Mouse (Mus musculus) liver, embryonic 14 days (tissue): ENCODE results near the gene Gm4353. TPM values are rescaled to one million over a fixed set of nuclear protein-coding genes. Genes with fewer than 3 reads are reported as not detected.

ENCODE experiments used
- polyA plus RNA-seq: library from polyadenylated mRNA; depleted of rRNA; stranded (reverse); fragments of >200 nt; gene quantifications from 2 replicates; pipeline ENCODE4 v1.2.3, GENCODE M21; 2012; rRNA removed

The Gm4353 gene
- polyA plus RNA-seq = 0.50 and 0.61 TPM in 2 replicates

DNA sequence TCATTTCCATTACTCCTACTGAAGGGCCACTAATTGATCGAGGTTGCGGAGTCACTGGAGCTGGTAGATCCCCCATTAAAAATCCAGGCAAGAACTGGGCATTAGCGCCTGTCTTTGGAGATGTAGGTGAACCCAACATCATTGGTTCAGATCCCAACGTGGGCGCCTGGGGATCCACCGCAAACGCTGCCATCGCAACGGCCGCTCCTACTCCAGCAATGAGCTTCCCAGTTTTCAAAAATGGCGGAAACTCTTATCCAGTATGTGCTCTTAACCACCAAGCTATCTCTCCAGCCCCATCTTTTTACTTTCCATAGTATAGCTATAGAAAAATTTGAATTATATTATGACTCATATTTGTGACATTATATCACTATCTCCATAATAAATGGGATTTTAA lies at the start of gene Gm4353:
Gene Gm4353 (minus strand): TSS at position 270 of the 400 bp plus-strand sequence.

DNA sequence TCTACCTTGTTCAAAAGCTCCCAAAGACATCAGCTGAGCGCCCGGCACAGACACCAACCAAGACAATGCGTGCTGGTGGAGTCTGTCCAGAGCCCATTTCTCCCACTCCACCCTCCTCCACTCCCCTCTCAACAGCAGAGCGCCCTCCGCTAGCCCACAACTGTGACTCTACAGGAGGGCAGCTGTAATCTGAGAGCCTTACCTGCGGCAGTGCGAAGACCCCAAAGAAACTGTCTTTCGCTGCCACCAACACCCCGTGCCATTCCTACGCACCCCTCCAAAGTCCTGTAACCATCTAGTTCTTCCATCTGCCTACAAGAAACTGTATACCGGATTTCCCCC lies 45.3 kb downstream of the Gm4353 start, which contains the start of gene 1110004F10Rik:
Gene 1110004F10Rik (plus strand): TSS at position 202 of the 342 bp plus-strand sequence.

DNA sequence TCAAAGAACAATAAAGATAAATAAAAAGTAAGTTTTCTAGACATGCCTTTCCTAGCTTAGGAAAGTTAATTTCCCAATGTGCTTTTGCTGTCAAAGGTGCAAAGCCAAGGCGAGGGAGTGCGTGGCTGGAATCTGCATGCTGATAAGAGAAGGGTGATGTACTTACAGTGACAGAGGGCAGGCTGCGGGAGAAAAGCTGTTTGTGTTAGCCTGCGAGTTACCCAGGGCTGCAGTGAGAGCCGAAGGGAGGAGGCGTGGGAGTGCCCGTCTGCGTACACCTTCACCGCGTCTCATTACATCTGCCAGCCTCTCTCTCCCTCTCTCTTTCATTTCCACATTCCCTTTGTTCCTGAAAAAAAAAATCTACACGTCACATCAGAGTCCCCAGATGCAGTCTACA lies 45.9 kb downstream of the Gm4353 start, which contains the start of gene Sox6:
Gene Sox6 (minus strand): TSS at position 286 of the 400 bp plus-strand sequence.

Other genes starting within 250 kb of the Gm4353 start
- 13.1 and 16.1 TPM in 2 replicates for gene Sox6, start 45.8 kb downstream of the Gm4353 start, polyA plus RNA-seq
- gene 1110004F10Rik, start 45.2 kb downstream of the Gm4353 start, polyA plus RNA-seq = 62.3 and 64.3 TPM in 2 replicates
- gene Plekha7, start 223.7 kb upstream of the Gm4353 start, polyA plus RNA-seq = 2.3 and 2.5 TPM in 2 replicates
- gene Rps13, start 249.6 kb upstream of the Gm4353 start, polyA plus RNA-seq = 601 and 717 TPM in 2 replicates